Mouse (Mus musculus): ENCODE measurements around the gene Sema4g.

The Sema4g gene

GRCm38 (mm10) chr19:44988831-44989566 lies at the start of gene Sema4g:
Sema4g (plus strand) TSS chr19:44989101.
- peak; percentile 77 for DNase-seq

- no peak for DNase-seq
Observed at GRCm38 (mm10) chr19:44959633-44960032, 29.3 kb upstream of the Sema4g start.

DNA sequence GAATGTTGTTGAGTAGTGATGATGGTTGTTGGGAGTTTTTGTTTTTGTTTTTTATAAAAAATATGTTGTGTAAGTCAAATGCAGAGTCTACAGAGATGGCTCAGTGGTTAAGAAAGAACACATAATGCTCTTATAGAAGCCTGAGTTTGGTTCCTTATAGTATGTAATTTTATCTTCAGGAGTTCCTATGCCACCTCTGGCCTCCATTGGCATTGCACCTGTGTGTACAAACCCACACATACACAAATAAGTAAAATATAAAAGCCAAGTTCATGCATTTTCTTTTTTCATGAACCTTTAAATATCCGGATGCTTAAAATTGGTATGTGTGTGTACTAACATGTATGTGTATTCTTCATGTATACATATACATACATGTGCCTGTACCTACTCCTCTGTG lies 22.9 kb upstream of the Sema4g start:
- DNase-seq, result no peak

GRCm38 (mm10) chr19:44968329-44968728 lies 20.6 kb upstream of the Sema4g start:
- DNase-seq, result no peak

DNA sequence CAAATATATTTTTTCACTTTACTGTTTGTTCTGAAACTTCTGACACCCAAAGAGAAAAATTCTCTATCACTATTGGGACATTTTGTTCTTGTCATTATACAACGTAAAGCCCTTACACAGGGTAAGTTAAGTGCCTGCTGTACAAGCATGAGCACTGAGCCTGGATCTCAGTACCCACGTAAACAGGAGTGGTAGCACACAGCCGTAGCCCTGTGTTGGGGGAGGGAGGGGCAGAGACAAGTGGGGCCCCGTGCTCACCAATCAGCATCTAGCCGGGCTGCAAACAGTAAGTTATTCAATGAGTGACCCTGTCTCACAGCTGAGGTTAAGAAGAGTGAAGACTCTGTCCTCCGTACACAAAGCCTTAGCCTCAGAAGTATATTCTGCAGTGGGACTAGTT lies 12.3 kb upstream of the Sema4g start:
- no peak for DNase-seq

- DNase-seq, result no peak
Observed at GRCm38 (mm10) chr19:44977148-44977547, 11.8 kb upstream of the Sema4g start.

- DNase-seq, result no peak
Observed at GRCm38 (mm10) chr19:44980787-44981186, 8.1 kb upstream of the Sema4g start.

DNA sequence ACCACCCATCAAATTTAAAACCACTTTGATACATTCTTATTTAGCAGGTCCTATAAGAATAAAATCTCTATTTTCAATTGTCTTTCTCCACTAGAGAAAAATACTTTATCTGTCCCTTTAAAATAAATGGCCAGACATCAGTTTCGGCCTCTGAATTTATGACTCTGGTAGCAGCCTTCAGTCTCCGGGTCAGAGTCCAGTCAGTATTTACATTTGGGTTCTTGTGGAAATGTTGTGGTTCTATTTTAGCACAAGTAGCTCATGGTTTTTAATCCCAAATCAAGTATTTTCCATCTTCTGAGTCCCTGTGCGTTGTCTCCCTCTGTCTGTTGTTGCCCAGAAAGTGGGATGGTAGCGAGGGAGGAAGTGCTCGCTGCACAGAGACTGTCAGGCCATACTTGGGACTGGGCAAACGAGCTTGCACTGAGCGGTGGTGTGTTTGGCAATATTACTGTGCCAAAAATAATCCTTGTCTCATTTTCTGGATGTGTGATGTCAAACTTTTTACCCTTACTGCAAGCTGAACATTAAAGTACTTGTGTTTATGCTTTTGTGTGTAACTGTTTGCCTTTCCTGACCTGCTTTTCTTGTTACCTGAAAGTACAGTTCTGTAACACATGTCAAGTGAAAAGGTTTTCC lies 6.3 kb upstream of the Sema4g start:
- no peak for DNase-seq

GRCm38 (mm10) chr19:44983366-44983765 lies 5.5 kb upstream of the Sema4g start:
- DNase-seq, result no peak

GRCm38 (mm10) chr19:44984420-44984819 lies 4.5 kb upstream of the Sema4g start:
- no peak for DNase-seq

DNA sequence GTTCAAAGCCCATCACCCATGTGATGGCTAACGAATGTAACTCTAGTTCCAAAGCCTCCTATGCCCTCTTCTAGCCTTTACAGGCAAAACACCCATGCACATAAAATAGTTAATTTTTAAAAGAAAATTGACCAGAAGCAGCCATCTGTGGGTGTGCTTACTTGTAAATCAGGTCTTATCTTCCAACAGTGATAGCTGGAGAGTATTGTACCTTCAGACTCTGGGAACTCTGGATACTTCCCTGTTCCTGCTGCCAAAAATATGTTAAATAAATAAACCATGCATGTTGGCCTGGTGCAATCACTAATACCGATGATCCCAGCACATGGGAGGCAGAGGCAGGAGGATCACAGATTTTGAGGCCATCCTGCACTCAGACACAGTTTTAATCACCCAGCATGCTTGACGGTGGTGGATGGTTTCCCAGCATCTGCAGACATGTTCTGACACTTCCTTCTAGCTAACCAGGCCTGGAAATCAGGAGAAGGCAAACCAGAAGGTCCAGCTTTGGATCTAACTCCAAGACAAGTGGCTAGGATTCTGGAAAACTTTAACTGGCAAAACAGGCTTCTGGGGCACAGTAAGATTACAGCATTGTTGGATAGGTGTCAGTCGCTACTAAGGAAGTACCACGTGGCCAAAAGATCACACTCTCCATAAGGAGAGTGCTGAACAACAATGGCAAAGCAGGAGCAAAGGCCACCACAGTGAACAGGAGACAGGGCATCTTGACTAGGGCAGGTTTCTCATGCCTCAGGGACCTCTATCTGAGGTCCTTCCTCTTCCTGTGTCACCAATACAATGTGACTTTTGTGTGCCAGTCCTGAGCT lies 3.5 kb upstream of the Sema4g start:
- DNase-seq, result no peak

- DNase-seq, result no peak
Observed at GRCm38 (mm10) chr19:44987004-44987403, 1.9 kb upstream of the Sema4g start.

- DNase-seq, result no peak
Observed at GRCm38 (mm10) chr19:44987851-44988250, 1.1 kb upstream of the Sema4g start.

- DNase-seq, result no peak
Observed at GRCm38 (mm10) chr19:44988321-44988720, 580 bp upstream of the Sema4g start.

DNA sequence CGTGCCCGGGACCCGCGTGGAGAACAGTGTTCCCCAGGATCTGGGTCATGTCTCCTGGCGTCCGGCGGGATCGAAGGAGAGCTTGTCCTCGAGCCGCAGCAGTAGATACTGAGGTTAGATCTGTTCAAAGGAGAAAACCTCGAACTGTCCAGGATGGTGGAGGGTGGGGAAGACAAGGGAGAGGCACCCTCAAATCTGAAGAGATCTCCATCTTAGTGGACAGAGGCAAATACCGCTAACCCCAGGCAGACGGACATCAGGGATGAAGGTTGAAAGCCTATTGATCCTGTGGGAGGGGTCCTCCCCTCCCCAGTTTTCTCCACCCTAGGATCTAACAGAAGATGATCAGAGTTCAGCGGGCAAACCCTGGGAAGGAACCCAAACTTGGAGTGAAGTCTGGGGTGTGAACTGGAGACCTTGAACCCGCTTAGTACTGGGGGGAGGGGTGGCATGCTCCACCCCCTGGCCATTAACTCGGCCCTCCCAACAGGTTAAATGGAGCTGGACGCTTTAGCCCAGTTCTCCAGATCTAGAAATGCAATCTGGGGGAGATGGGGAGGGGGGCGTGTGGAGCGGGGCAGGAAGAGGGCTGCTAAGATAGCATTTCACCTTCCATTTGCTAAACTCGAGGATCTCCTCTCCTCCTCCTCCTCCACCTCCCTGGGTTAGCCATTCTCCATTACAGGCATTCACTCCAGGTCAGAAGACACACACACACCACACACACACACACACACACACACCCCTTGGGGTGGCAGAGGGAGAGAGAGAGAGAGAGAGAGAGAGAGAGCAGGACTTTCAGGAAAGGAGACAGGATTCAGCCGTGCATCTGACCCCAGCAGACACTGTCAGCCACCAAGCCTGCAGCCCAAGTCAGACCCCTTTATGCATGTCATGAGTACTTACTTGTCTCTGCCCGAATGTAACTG lies 930 bp downstream of the Sema4g start:
- peak; percentile 48 for DNase-seq

DNA sequence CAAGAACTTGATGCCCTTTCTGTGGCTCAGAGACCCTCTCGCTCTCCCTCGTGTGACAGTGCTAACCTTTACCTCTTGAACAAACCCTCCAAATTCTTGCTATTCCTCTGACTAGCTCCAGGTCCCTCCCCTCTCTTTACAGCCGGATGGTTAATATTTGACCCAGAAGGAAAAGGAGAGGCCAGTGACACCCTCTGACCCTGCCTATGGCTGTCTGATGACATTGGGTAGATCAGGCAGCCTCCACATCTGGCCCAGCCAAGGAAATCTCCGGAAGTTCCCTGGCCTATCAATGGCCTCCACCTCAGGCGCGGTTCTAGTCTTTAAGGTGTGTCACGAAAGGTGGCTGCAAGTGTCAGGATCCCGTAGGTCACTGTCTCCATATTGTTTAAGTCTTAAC lies 2.1 kb downstream of the Sema4g start:
- no peak for DNase-seq

- DNase-seq, result no peak
Observed at GRCm38 (mm10) chr19:44992246-44992645, 3.3 kb downstream of the Sema4g start.

DNA sequence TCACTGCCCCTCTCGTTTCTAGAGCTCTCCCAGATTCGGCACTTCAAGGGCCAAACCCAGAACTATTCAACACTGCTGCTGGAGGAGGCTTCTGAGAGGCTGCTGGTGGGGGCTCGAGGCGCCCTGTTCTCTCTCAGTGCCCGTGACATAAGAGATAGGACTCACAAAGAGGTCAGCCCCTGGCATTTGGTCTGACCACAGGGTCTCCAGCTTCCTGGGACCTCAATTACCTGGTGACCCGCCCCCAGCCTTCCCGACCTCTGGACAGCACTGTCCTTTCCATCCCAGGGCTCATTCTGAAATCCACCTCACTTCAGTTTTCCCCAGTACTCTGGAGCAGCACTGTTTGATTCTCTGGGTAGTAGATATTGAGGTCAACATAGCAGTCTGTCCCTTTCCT lies 3.8 kb downstream of the Sema4g start:
- DNase-seq, result no peak

- DNase-seq, result peak; percentile 27
Observed at GRCm38 (mm10) chr19:44997786-44998185, 8.9 kb downstream of the Sema4g start.

- no peak for DNase-seq
Observed at GRCm38 (mm10) chr19:44999647-45000046, 10.7 kb downstream of the Sema4g start.

DNA sequence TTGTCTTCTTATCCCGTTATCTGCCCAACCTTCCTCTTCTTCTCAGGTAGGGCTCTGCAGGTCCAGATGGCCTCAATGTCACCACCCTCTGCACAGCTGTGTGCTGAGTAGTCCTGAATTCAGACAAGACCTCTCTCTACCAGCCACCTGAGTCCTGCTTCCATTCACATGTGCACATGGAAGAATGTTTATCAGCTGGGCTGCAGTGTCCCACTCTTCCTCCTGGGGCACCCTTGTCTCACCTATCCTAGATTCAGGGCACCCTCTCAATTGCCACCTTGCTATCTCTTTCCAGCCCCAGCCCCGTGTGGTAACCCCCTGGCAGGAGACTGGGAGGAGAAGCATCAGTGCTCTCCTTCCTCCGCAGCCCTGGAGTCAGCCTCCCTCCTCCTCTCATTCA lies 13.4 kb downstream of the Sema4g start:
- no peak for DNase-seq

DNA sequence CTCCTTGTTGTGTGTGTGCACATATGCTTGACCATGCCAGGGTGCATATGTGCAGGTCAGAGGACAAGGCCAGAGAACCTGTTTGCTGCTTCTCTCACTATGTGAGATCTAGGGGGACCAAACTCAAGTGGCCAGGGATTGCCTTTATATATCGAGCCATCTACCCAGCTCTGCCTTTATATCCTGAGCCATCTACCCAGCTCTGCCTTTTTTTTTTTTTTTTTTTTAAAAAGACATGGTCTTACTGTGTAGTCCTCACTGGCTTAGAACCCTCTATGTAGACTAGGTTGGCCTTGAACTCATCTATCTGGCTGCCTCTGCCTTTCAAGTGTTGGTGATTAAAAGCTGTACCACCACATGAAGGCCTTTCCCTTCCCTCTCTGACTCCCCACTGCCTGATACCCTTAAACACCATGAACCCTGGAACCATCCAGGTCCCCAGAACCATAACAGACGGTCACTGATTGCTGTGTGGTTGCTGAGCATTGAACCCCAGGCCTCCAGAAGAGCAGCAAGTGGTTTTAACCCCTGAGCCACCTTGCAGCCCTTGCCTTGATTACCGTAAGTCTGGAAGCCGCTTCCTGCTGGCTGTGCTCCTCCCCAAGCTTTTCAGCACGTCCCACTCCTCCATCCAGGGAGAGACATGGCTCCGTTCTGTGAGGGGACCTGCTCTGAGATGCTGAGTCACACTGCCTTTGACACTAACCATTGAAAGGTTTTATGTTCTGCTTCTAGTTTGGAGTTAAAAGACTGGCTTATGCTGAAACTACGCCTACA lies 15.0 kb downstream of the Sema4g start:
- DNase-seq, result no peak

All from retina, postnatal 1 day (tissue).